8 mouse cellular contexts compared by ENCODE assay signal in genomic region chr6:128804823-128805640, GRCm38 (mm10). TPM values are rescaled to one million over a fixed set of nuclear protein-coding genes. Genes with fewer than 3 reads are reported as not detected.
DNase-seq lines count a peak whose midpoint lies in the region; ATAC-seq and TF ChIP-seq lines count a peak whose summit lies in the region.
"Not testable (repeated sequence)": the region's sequence is repeated elsewhere in the genome, so short reads cannot be mapped to it uniquely, and the experiment has no call there.
"Had no signal": no experiment of that assay in that cellular context is flagged by ENCODE, and none has a peak within 500 bp of the region (broad histone marks: within the 10 kb centered on the region; RNA-seq: fewer than 3 reads in every experiment).

No protein-coding gene starts in this region.

- TF ChIP-seq POLR2A in small intestine, adult 2 months (IDR thresholded peaks at IDR 0.05; ENCODE audit: low read depth, low read length): not testable (repeated sequence)

- peak; percentile 77 for DNase-seq in T-cell, adult 2 months (ENCODE audit: low spot score)
- DNase-seq in cerebellum, postnatal 36 days: peak; percentile 60 to 62
- DNase-seq in gastrocnemius, postnatal 10 days: peak; percentile 61
- DNase-seq in hindbrain, embryonic 14.5 days (ENCODE audit: low spot score): peak; percentile 71
- peak; percentile 35 to 55 for DNase-seq in left cerebral cortex, postnatal 25 days (ENCODE audit: low spot score in 2 of 2)

- intact Hi-C loops in left cerebral cortex, postnatal 25 days (cut with DNase I): not testable (repeated sequence)

- not testable (repeated sequence) for H3K4me3 ChIP-seq in hindbrain, embryonic 14.5 days (replicated peaks; ENCODE audit: low read length); midbrain, embryonic 12.5 days; small intestine, adult 2 months (ENCODE audit: low read depth, low read length)

- not testable (repeated sequence) for H3K27me3 ChIP-seq in hindbrain, embryonic 14.5 days (ENCODE audit: control insufficient read depth, insufficient read depth, low read length); midbrain, embryonic 12.5 days; small intestine, adult 2 months (ENCODE audit: control insufficient read depth, insufficient read depth, low read length)

- H3K27ac ChIP-seq in hindbrain, embryonic 14.5 days; small intestine, adult 2 months (ENCODE audit: insufficient read depth, low read depth, low read length): not testable (repeated sequence)
- H3K27ac ChIP-seq in midbrain, embryonic 12.5 days (replicated peaks): peak overlapping the region; percentile 36; the same call in 1 of the 2 replicates

- H3K9ac ChIP-seq in hindbrain, embryonic 14.5 days; midbrain, embryonic 12.5 days (replicated peaks): not testable (repeated sequence)

- H3K4me2 ChIP-seq in hindbrain, embryonic 14.5 days (replicated peaks); midbrain, embryonic 12.5 days (replicated peaks): not testable (repeated sequence)

- H3K36me3 ChIP-seq in hindbrain, embryonic 14.5 days (replicated peaks; ENCODE audit: control insufficient read depth, insufficient read depth); midbrain, embryonic 12.5 days; small intestine, adult 2 months (ENCODE audit: control insufficient read depth, insufficient read depth, low read length): not testable (repeated sequence)

- ATAC-seq in hindbrain, embryonic 14.5 days (ENCODE audit: low FRiP score): not testable (repeated sequence)
- ATAC-seq in midbrain, embryonic 12.5 days (ENCODE audit: low FRiP score, low read depth): peak; percentile 28

- peak; percentile 40; the same call in 1 of the 2 replicates for TF ChIP-seq CTCF in small intestine, adult 2 months (IDR thresholded peaks at IDR 0.05; ENCODE audit: extremely low read depth, insufficient read length, insufficient replicate concordance, low read depth, low read length)

- not testable (repeated sequence) for H3K4me1 ChIP-seq in hindbrain, embryonic 14.5 days (replicated peaks; ENCODE audit: control insufficient read depth, insufficient read depth, low read length); midbrain, embryonic 12.5 days; small intestine, adult 2 months (ENCODE audit: control insufficient read depth, insufficient read depth, insufficient read length, low read length)

- WGBS in hindbrain, embryonic 14.5 days: 60% methylated on average over 7 of the region's 7 CpGs
- WGBS in midbrain, embryonic 12.5 days: 65% methylated on average over 7 of the region's 7 CpGs
- WGBS in small intestine, adult 2 months: 65% methylated on average over 7 of the region's 7 CpGs

- H3K9me3 ChIP-seq in hindbrain, embryonic 14.5 days (ENCODE audit: control insufficient read depth, low read length); midbrain, embryonic 12.5 days: not testable (repeated sequence)

RNA-seq across cellular contexts. Expression of gene Klrb1c, which starts 16.0 kb away (rescaled TPM):
- total RNA-seq in gastrocnemius, postnatal 10 days (2021): under 1 TPM in 1 of 2 experiments, not detected in 1; 0.14 TPM
- 0.23 TPM in 1 of 2 replicates, not detected in the other for polyA plus RNA-seq in hindbrain, embryonic 14.5 days (2014; fragmentation: Nextera tagmentation; extraction: Ambion mirVana)
- total RNA-seq in left cerebral cortex, postnatal 25 days (2021): not detected
- polyA plus RNA-seq in midbrain, embryonic 12.5 days (2016; fragmentation: Nextera tagmentation; extraction: Ambion mirVana): not detected in 2 replicates
- not detected in 2 replicates for polyA plus RNA-seq in small intestine, adult 2 months (2012; rRNA removed)
- polyA plus RNA-seq: kidney, embryonic 14.5 days had no signal

RNA-seq across cellular contexts. Expression of gene Gm44511, which starts 21.1 kb away (rescaled TPM):
- not detected for total RNA-seq in gastrocnemius, postnatal 10 days (2021)
- not detected in 2 replicates for polyA plus RNA-seq in hindbrain, embryonic 14.5 days (2014; fragmentation: Nextera tagmentation; extraction: Ambion mirVana)
- not detected for total RNA-seq in left cerebral cortex, postnatal 25 days (2021)
- not detected in 2 replicates for polyA plus RNA-seq in midbrain, embryonic 12.5 days (2016; fragmentation: Nextera tagmentation; extraction: Ambion mirVana)
- polyA plus RNA-seq in small intestine, adult 2 months (2012; rRNA removed): 0.46 TPM in 1 of 2 replicates, not detected in the other
- polyA plus RNA-seq: kidney, embryonic 14.5 days had no signal

RNA-seq across cellular contexts. Expression of gene Klrb1b, which starts 21.1 kb away (rescaled TPM):
- total RNA-seq in gastrocnemius, postnatal 10 days (2021): not detected
- not detected in 2 replicates for polyA plus RNA-seq in hindbrain, embryonic 14.5 days (2014; fragmentation: Nextera tagmentation; extraction: Ambion mirVana)
- not detected for total RNA-seq in left cerebral cortex, postnatal 25 days (2021)
- polyA plus RNA-seq in midbrain, embryonic 12.5 days (2016; fragmentation: Nextera tagmentation; extraction: Ambion mirVana): not detected in 2 replicates
- 0.25 TPM in 1 of 2 replicates, not detected in the other for polyA plus RNA-seq in small intestine, adult 2 months (2012; rRNA removed)
- polyA plus RNA-seq: kidney, embryonic 14.5 days had no signal
